Mouse (Mus musculus) lung, adult 2 months (tissue): ENCODE measurements around the gene Poll.

Experiments used
- CTCF ChIP-seq: fragments of 200-500 bp; IDR thresholded peaks from 2 replicates; pipeline ENCODE4 v1.5.1; 2011; ENCODE audit warnings: mild to moderate bottlenecking, low read length, control low read depth; ENCODE audit not compliant: insufficient read depth
- POLR2A ChIP-seq: fragments of 200-500 bp; IDR thresholded peaks from 2 replicates; pipeline ENCODE4 v1.6.1; 2011; ENCODE audit warnings: low read depth, mild to moderate bottlenecking, control low read depth, low read length, borderline replicate concordance; ENCODE audit errors: extremely low read depth

- no peak for TF ChIP-seq POLR2A
- TF ChIP-seq CTCF, result peak; percentile 66
Observed at GRCm38 (mm10) chr19:45573861-45574267, 13.5 kb upstream of the Poll start.
